Mouse (Mus musculus): Measurements from ENCODE around the gene Commd2. TPM values are rescaled to one million over a fixed set of nuclear protein-coding genes. Genes with fewer than 3 reads are reported as not detected.

Gene Commd2
- polyA plus RNA-seq (2014; fragmentation: Nextera tagmentation; extraction: Ambion mirVana), result 102 and 106 TPM in 2 replicates

DNA sequence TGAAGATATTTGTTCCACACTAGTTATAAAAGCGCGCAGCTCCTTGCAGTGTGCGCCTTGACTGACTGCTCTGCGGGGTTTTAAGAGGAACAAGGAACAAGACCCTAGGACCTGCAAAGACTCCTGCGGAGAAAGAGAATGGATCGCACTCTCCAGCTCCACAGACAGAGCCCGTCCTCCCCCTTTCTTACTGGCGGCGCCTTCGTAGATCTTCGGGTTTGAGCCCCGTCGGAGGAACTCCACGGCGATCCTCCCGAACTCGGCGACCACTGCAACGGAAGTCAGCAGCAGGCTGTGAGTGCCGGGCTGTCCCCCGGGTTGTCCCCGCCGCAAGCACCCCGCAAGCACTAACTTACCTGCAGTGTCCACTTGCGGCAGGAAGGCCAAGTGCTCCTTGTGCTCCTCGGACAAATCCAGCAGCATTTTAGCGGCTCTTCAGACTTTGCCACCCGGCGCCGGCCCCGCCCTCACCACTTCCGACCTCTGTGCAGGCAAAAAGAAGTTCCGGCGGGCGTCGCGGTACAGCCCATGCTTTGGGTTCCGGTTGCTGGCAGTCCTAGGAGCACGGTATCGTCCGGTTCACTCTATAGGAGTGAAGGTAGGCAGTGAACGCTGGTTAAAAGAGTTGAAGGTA lies at the start of gene Commd2:
TSS of gene Commd2 (minus strand) at position 485 of the 634 bp plus-strand sequence.
- Histone ChIP-seq H3K27ac (ENCODE audit: low read depth) (peak within 1 kb of the TSS; percentile 86), H3K36me3 (ENCODE audit: insufficient read depth) (peaks cover 12% of the 10 kb centered on the region), H3K4me2 (peak within 1 kb of the TSS; percentile 69), H3K4me1 (ENCODE audit: insufficient read depth) (0 out of 2 replicates have a peak, but pooled peaks cover 3% of the 10 kb centered on the region), H3K9ac (peak within 1 kb of the TSS; percentile 80), H3K4me3 (ENCODE audit: low read depth, low read length) (peak within 1 kb of the TSS; percentile 77), H3K27me3 (ENCODE audit: insufficient read depth, low read length) (no peaks in the 10 kb centered on the region), H3K9me3 (ENCODE audit: low read depth, low read length) (no peaks in the 10 kb centered on the region)
- under 1% methylated on average over 42 of the region's 42 CpGs for WGBS
- peak; percentile 94 for DNase-seq
- no peak for TF ChIP-seq CTCF (IDR thresholded peaks at IDR 0.05; ENCODE audit: low read depth)
- ATAC-seq (ENCODE audit: insufficient read depth), result peak; percentile 97

DNA sequence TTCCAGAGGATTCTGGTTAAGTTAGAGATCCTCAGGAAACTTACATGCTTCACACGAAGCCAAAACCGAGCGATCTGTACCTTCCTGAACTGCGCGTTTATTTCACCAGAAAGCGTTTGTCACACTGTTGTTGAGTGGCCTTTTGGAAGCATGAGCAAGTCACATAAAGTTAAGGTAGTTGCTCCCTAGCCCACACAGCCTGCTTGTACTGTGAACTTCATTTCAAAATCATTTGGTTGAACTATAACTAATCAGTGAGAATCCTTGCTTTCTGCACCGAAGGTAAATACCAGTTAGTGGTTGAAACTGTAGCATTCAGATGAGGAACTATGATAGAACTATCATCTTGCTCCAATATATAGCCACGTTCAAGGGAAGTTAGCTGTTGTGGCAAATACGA lies 45.3 kb upstream of the Commd2 start:
- Histone ChIP-seq H3K4me1 (ENCODE audit: insufficient read depth) (no peaks in the 10 kb centered on the region), H3K9me3 (ENCODE audit: low read depth, low read length) (no peaks in the 10 kb centered on the region), H3K9ac (no peak overlapping the region), H3K27ac (ENCODE audit: low read depth) (no peak overlapping the region), H3K4me3 (ENCODE audit: low read depth, low read length) (no peak overlapping the region), H3K4me2 (no peak overlapping the region), H3K36me3 (ENCODE audit: insufficient read depth) (no peaks in the 10 kb centered on the region), H3K27me3 (ENCODE audit: insufficient read depth, low read length) (no peaks in the 10 kb centered on the region)
- no peak for TF ChIP-seq CTCF (IDR thresholded peaks at IDR 0.05; ENCODE audit: low read depth)
- ATAC-seq (ENCODE audit: insufficient read depth) (no peak), DNase-seq (no peak)
- WGBS, result 90% methylated on average over 9 of the region's 9 CpGs

DNA sequence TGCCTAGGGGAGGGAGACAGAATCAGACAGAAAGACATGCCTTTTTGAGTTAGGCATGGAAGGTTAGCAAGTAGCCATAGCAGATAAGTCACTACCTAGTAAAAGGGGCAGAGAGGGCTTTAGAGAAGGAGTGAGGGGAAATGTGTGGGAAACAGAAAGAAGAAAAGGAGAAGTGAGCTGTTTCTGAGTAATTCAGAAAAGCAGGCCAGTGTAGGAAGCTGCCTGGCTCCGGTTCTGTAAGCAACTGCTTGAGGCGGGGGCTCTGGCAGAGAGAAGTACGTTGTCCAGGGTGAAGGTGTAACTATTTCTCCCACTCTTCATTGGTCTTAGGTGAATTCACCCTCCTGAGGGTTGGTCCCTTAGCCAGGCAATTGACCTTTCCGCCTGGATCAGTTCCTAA lies 44.7 kb upstream of the Commd2 start:
- Histone ChIP-seq H3K4me2 (no peak overlapping the region), H3K4me1 (ENCODE audit: insufficient read depth) (no peaks in the 10 kb centered on the region), H3K27me3 (ENCODE audit: insufficient read depth, low read length) (no peaks in the 10 kb centered on the region), H3K9me3 (ENCODE audit: low read depth, low read length) (no peaks in the 10 kb centered on the region), H3K4me3 (ENCODE audit: low read depth, low read length) (no peak overlapping the region), H3K9ac (no peak overlapping the region), H3K27ac (ENCODE audit: low read depth) (no peak overlapping the region), H3K36me3 (ENCODE audit: insufficient read depth) (no peaks in the 10 kb centered on the region)
- DNase-seq, result no peak
- WGBS, result 86% methylated on average over 4 of the region's 4 CpGs
- ATAC-seq (ENCODE audit: insufficient read depth), result no peak
- TF ChIP-seq CTCF (IDR thresholded peaks at IDR 0.05; ENCODE audit: low read depth), result no peak

DNA sequence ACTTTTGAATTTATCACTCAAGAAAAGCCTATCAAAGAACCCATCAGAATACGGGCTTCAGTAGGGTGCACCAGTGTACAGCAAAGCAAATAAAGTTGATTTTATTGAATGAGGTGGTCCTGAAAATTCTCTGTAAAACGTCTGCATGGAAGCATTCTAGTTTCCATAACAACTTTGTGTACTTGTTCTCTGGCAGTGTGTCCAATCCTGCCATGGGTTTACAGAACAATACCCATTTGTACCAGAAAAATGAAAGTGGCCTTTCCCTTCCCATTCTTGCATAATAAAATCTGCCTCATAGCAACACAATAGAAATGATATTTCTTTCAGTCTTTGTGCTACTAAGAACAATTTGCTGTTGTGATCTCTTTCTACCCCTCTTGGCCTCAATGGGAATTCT lies 41.2 kb upstream of the Commd2 start, which contains the start of gene Ankub1:
TSS of gene Ankub1 (minus strand) at position 81 of the 400 bp plus-strand sequence.
- ATAC-seq (ENCODE audit: insufficient read depth) (no peak), DNase-seq (no peak)
- Histone ChIP-seq H3K27ac (ENCODE audit: low read depth) (no peak within 1 kb of the TSS), H3K9me3 (ENCODE audit: low read depth, low read length) (no peaks in the 10 kb centered on the region), H3K27me3 (ENCODE audit: insufficient read depth, low read length) (no peaks in the 10 kb centered on the region), H3K4me3 (ENCODE audit: low read depth, low read length) (no peak within 1 kb of the TSS), H3K4me1 (ENCODE audit: insufficient read depth) (no peaks in the 10 kb centered on the region), H3K4me2 (no peak within 1 kb of the TSS), H3K36me3 (ENCODE audit: insufficient read depth) (no peaks in the 10 kb centered on the region), H3K9ac (no peak within 1 kb of the TSS)
- WGBS, result 61% methylated on average over 2 of the region's 2 CpGs
- no peak for TF ChIP-seq CTCF (IDR thresholded peaks at IDR 0.05; ENCODE audit: low read depth)

DNA sequence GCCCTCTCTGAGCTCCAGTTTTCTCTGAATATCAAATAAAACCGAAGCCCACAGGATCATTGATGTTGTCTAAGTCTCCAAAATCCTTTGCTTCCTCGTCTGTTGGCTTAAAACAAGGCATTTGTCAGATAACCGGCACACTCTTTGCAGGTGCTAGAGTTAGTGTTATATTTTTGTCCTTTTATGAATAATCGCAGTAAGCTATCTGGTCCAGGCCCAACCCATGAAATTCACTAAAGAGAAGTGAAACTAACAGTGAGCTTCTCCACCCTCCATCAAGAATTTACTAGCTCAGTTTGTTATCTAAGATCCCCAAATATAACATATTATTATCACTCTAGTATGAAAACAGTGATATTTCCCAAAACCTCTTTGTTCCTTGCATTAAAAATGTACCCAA lies 40.3 kb upstream of the Commd2 start:
- Histone ChIP-seq H3K27ac (ENCODE audit: low read depth) (no peak overlapping the region), H3K4me1 (ENCODE audit: insufficient read depth) (no peaks in the 10 kb centered on the region), H3K9me3 (ENCODE audit: low read depth, low read length) (no peaks in the 10 kb centered on the region), H3K4me2 (no peak overlapping the region), H3K9ac (no peak overlapping the region), H3K4me3 (ENCODE audit: low read depth, low read length) (no peak overlapping the region), H3K36me3 (ENCODE audit: insufficient read depth) (no peaks in the 10 kb centered on the region), H3K27me3 (ENCODE audit: insufficient read depth, low read length) (no peaks in the 10 kb centered on the region)
- no peak for TF ChIP-seq CTCF (IDR thresholded peaks at IDR 0.05; ENCODE audit: low read depth)
- ATAC-seq (ENCODE audit: insufficient read depth) (no peak), DNase-seq (no peak)
- 75% methylated on average over 4 of the region's 4 CpGs for WGBS

DNA sequence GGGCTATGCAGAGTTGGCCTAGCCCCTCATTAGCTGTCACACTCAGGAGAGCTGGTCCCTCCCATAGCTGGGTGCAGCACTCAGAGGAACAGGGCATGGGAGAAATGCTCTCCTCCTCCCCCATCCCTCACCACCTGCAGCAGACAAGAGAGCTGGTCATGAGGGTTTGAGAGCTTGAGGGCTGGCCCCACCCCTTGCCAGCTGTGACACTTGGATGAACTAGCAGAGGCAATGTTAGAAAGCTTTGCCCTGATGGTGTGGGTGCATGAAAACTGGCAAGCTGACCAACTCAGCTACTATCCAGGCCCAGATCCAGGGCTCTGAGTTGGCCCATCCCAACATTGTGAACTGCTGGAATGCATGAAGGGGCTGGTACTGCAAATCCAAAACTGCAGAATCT lies 26.3 kb upstream of the Commd2 start:
- H3K9ac ChIP-seq, result no peak overlapping the region
- ATAC-seq (ENCODE audit: insufficient read depth), result no peak
- no peak overlapping the region for H3K4me3 ChIP-seq (ENCODE audit: low read depth, low read length)
- no peaks in the 10 kb centered on the region for H3K36me3 ChIP-seq (ENCODE audit: insufficient read depth)
- no peak overlapping the region for H3K4me2 ChIP-seq
- no peaks in the 10 kb centered on the region for H3K27me3 ChIP-seq (ENCODE audit: insufficient read depth, low read length)
- no peak for DNase-seq
- H3K4me1 ChIP-seq (ENCODE audit: insufficient read depth), result no peaks in the 10 kb centered on the region; the same call in 1 of the 2 replicates
- no peaks in the 10 kb centered on the region for H3K9me3 ChIP-seq (ENCODE audit: low read depth, low read length)
- H3K27ac ChIP-seq (ENCODE audit: low read depth), result no peak overlapping the region
- no peak for TF ChIP-seq CTCF (IDR thresholded peaks at IDR 0.05; ENCODE audit: low read depth)

DNA sequence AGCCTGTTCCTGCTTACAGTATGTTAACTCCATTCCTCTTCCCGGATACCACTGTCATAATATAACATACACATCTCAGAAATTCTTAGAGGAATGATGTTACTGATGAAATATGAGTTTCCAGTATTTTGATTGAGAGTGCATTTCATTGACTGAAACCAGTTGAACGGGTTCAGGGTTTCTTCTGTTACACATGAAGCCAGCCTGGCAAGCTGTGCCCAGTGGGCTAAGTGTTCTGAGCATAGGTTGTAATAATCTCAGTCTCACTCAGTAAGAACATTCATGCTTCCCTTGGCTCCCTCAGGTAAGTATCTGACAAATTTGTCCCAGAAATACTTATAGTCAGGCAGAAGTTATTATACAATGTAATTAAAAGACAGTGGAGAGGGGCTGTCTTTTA lies 22.6 kb upstream of the Commd2 start:
- no peak overlapping the region for H3K4me3 ChIP-seq (ENCODE audit: low read depth, low read length)
- H3K9me3 ChIP-seq (ENCODE audit: low read depth, low read length), result no peaks in the 10 kb centered on the region
- no peak for TF ChIP-seq CTCF (IDR thresholded peaks at IDR 0.05; ENCODE audit: low read depth)
- DNase-seq (peak; percentile 30), ATAC-seq (ENCODE audit: insufficient read depth) (no peak)
- H3K27ac ChIP-seq (ENCODE audit: low read depth), result no peak overlapping the region
- no peaks in the 10 kb centered on the region; the same call in 1 of the 2 replicates for H3K4me1 ChIP-seq (ENCODE audit: insufficient read depth)
- H3K4me2 ChIP-seq, result no peak overlapping the region
- H3K36me3 ChIP-seq (ENCODE audit: insufficient read depth), result no peaks in the 10 kb centered on the region
- 72% methylated on average over 2 of the region's 2 CpGs for WGBS
- H3K9ac ChIP-seq, result no peak overlapping the region
- no peaks in the 10 kb centered on the region for H3K27me3 ChIP-seq (ENCODE audit: insufficient read depth, low read length)

Measured in lung, embryonic 14.5 days (tissue).